Mouse (Mus musculus) heart, postnatal 0 days (tissue): ENCODE measurements around the gene Tssk6.

ENCODE experiments used
- CTCF ChIP-seq: IDR thresholded peaks from 2 replicates; pipeline ENCODE4 v1.5.1; 2016; ENCODE audit warnings: antibody characterized with exemption, control low read depth, low read depth
- EP300 ChIP-seq: IDR thresholded peaks from 2 replicates; pipeline ENCODE4 v1.6.1; 2016; ENCODE audit warnings: antibody characterized with exemption, low read depth

DNA sequence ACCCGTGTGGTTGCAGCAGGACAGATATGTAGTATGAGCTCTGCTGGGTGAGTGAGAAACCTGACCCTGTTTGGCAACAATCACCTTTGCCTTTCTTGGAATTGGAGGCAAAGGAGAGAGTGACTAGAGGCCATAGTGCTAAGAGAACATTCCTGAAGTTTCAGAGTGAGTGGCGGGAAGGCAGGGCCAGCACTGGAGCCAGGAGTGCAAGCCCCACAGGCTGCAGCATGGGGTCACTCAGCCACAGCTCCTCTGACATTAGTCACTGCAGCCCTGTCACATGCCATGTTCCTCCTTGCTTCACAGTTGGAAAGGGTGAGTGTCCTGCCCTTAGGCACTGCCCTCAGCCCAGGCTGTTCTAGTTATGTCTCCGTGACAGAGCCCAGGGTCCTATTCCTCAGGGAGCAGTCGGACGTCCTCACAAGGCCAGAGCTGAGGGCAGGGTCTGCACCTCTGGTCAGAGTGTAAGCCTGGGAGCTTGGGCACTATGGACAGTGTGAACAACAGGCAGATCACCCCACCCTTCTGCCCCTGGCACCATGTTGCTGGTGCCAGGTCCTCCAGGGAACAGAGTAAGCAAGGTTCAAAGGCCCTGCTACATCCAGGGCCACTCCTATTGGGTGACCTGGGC is 34.2 kb upstream of the Tssk6 start:
- TF ChIP-seq EP300 = no peak
- no peak for TF ChIP-seq CTCF
